9 mouse cellular contexts compared by ENCODE assay signal in genomic region chr4:58934308-58934707, GRCm38 (mm10). TPM values are rescaled to one million over a fixed set of nuclear protein-coding genes. Genes with fewer than 3 reads are reported as not detected.
"Had no signal": no experiment of that assay in that cellular context is flagged by ENCODE, and none has a peak within 500 bp of the region (broad histone marks: within the 10 kb centered on the region; RNA-seq: fewer than 3 reads in every experiment).

No protein-coding gene starts in this region.

- H3K4me1 ChIP-seq: limb, embryonic 12.5 days; liver, embryonic 12.5 days had no signal

- H3K36me3 ChIP-seq: limb, embryonic 12.5 days; limb, embryonic 15.5 days; liver, embryonic 12.5 days had no signal

- H3K4me3 ChIP-seq: limb, embryonic 12.5 days; limb, embryonic 15.5 days; liver, embryonic 12.5 days had no signal

- H3K9me3 ChIP-seq: limb, embryonic 12.5 days; limb, embryonic 15.5 days; liver, embryonic 12.5 days had no signal

- H3K27me3 ChIP-seq: limb, embryonic 12.5 days; limb, embryonic 15.5 days; liver, embryonic 12.5 days had no signal

- H3K4me2 ChIP-seq: limb, embryonic 12.5 days; limb, embryonic 15.5 days; midbrain, embryonic 11.5 days had no signal

- H3K27ac ChIP-seq: kidney, postnatal 0 days; limb, embryonic 12.5 days; limb, embryonic 15.5 days; liver, embryonic 12.5 days had no signal

- H3K9ac ChIP-seq: limb, embryonic 12.5 days; limb, embryonic 15.5 days; liver, embryonic 12.5 days had no signal

RNA-seq across cellular contexts. Expression of gene Zkscan16, which starts 9.1 kb away (rescaled TPM):
- total RNA-seq: megakaryocyte progenitor cell, adult 5-6 weeks; megakaryocyte-erythroid progenitor cell, adult 5-6 weeks had no signal
- polyA plus RNA-seq: lung, adult 2 months; small intestine, adult 2 months had no signal
